Mouse (Mus musculus): ENCODE data around the gene Zfp931. TPM values are rescaled to one million over a fixed set of nuclear protein-coding genes. Genes with fewer than 3 reads are reported as not detected.
"Not testable (repeated sequence)": the region's sequence is repeated elsewhere in the genome, so short reads cannot be mapped to it uniquely, and the experiment has no call there.

Zfp931 gene
- 16.9 and 18.6 TPM in 2 replicates for polyA plus RNA-seq (2015; fragmentation: Nextera tagmentation; extraction: Ambion mirVana)

DNA sequence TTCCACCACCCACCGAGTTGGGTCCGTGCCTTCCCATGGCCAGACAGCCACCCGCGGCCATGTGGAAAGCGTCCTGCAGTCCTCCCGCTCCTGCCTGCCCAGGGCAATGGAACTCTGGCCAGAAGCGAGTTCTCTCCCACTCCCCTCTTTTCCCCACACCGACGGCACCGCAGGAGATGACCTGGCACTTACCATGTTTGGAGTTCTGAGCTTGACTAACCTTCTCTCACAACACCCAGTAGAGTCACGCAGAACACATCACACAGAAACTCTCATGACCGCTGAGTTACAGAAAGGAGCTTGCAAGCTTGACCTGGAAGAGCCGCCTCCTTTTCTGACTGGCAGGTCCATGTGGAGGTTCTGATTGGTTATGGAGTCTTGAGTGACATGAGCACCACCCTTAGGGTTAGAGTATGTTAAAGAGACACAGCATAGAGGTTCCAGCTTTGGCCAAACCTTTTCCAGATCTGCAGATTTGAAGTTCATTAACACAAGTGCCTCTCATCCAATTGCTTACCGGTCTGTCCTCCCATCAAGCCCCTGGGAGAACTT, at the start of gene Zfp931:
Zfp931 (minus strand) TSS at position 311 of the 552 bp plus-strand sequence.
- not testable (repeated sequence) for H3K36me3 ChIP-seq; H3K4me1 ChIP-seq; H3K27ac ChIP-seq; ATAC-seq (ENCODE audit: low FRiP score, low read depth); H3K9me3 ChIP-seq; H3K27me3 ChIP-seq
- WGBS = 2% methylated on average over 8 of the region's 14 CpGs
- Histone ChIP-seq H3K4me3 (peak within 1 kb of the TSS; percentile 49), H3K4me2 (replicated peaks) (peak within 1 kb of the TSS; percentile 61), H3K9ac (peak within 1 kb of the TSS; percentile 48; the same call in 1 of the 2 replicates)

DNA sequence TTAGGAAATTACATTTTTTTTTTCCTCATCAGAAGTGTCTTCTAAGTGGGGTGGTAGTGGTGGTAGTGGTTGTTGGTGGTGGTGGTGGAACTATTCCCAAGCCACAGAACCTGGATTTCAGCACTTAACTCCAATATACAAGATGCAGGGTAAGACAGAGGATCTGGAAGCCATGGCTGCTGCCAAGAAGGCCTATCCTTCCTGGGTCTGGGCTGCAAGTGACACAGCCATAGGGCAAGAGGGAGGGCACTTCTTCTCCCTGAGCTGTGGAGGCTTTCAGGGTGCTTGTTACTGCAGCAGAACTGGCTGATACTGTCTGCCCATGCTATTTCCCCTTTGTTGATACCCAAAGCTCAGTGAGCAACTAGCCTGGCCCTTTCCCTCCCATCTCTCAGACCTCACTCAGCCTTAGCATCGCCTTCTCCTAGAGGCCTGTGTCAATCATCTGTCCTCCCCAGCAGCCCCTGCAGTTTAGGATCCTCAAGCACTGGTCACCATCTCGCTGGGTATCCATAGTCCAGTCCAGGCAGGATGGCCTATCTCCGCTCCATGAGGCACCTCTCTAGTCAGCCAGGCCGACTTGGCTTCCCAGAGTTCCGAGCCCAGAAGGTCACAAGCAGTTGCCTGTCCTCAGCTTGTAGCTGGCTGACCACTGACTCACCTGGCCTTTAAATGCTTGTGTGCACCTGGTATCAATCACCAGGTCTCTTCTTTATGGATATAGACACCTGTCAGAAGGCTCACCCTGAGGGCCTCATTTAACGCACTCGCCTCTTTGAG, 48.0 kb upstream of the Zfp931 start:
- H3K27ac ChIP-seq = no peak overlapping the region
- whole genome bisulfite sequencing = 88% methylated on average over 7 of the region's 7 CpGs

DNA sequence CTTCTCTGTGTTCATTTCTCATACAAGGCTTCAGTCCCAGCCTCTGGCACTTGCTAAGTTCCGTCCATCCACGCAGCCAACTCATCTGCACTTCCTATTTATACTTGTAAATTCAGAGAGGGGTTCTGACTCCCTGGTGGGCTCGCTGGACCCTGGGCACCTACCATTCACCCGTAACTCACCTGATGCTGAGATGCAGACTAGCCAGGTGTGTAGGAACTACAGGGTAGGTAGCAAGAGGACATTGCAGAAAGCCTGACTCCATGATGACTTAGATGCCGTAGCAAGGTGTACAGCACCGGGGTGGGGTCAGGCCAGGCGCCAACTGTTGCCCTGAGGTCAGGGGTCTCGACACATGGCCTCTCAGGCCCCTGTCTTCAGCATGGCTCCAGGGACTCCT, 47.2 kb upstream of the Zfp931 start:
- no peak overlapping the region for H3K27ac ChIP-seq
- H3K4me3 ChIP-seq = no peak overlapping the region
- no peaks in the 10 kb centered on the region; the same call in 1 of the 2 replicates for H3K27me3 ChIP-seq
- no peak overlapping the region for H3K9ac ChIP-seq
- no peak for ATAC-seq (ENCODE audit: low FRiP score, low read depth)
- H3K36me3 ChIP-seq = no peaks in the 10 kb centered on the region
- WGBS = 83% methylated on average over 8 of the region's 8 CpGs
- peaks cover 14% of the 10 kb centered on the region for H3K4me1 ChIP-seq
- no peak overlapping the region for H3K4me2 ChIP-seq (replicated peaks)
- no peaks in the 10 kb centered on the region for H3K9me3 ChIP-seq

More for the DNA sequence above, 48.0 kb upstream of the Zfp931 start:
- Histone ChIP-seq H3K27me3 (no peaks in the 10 kb centered on the region), H3K36me3 (no peaks in the 10 kb centered on the region), H3K9ac (no peak overlapping the region), H3K9me3 (no peaks in the 10 kb centered on the region), H3K4me2 (replicated peaks) (no peak overlapping the region), H3K4me1 (peaks cover 14% of the 10 kb centered on the region), H3K4me3 (no peak overlapping the region)
- no peak for ATAC-seq (ENCODE audit: low FRiP score, low read depth)

DNA sequence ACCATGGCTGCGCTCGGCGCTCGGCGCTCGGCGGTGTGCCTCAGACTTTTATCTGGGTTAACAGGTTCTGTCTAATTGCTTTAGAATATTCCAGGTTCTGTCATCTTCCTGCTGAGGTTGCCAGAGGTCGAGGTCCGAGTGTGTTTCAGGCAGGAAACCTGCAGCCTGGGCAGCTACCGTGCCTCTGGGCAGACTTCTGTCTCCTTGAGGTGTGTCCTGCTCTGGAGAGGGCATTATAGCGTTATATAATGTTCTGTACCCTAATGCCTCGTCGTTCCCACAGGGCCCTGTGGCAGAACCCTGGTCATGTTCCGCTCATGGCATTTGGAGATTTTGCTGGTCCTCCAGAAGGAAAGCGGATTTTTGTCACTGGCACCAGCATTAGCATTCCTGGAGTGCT, 45.2 kb upstream of the Zfp931 start:
- WGBS = 70% methylated on average over 15 of the region's 15 CpGs
- no peak overlapping the region for H3K4me2 ChIP-seq (replicated peaks)
- H3K4me3 ChIP-seq = no peak overlapping the region
- peaks cover 18% of the 10 kb centered on the region for H3K27me3 ChIP-seq
- H3K9ac ChIP-seq = no peak overlapping the region
- H3K4me1 ChIP-seq = peaks cover 27% of the 10 kb centered on the region
- no peaks in the 10 kb centered on the region for H3K36me3 ChIP-seq
- no peaks in the 10 kb centered on the region for H3K9me3 ChIP-seq
- no peak overlapping the region for H3K27ac ChIP-seq
- ATAC-seq (ENCODE audit: low FRiP score, low read depth) = no peak

DNA sequence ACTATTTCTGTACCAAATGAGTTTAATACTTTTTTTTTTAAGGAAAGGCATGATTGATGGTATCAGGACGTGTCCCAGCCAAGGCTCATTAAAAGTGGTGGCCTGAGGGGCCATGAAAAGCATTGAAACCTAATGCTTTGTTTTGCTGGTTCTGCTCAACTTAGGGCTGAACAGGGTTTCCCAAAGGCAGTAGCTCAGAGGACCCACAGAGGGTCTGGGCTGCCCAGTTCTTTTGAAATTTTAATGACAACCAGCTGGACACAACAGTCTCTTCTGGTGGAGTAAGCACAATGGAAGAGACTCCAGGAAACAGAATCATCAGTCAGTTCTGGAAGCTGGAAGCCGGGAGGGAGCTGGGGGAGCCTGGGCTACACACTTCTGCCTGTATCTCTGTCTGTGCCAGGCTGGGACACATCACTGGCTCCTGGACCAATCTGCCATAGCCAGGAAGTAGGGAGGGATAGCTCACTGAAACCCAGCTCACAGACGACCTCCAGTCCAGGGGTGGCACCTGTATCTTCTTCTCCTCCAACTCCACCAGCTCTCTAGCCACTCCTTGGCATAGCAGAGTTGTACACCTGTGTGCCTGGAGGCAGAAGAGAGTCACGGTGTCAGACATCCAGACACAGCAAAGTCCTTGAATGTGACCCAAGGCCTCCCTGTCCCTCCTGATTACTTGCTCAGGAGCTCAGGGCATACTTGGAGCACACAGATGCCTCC, 43.8 kb upstream of the Zfp931 start:
- peaks cover 27% of the 10 kb centered on the region for H3K4me1 ChIP-seq
- H3K36me3 ChIP-seq = no peaks in the 10 kb centered on the region
- no peak for ATAC-seq (ENCODE audit: low FRiP score, low read depth)
- no peaks in the 10 kb centered on the region for H3K9me3 ChIP-seq
- H3K27me3 ChIP-seq = peaks cover 23% of the 10 kb centered on the region
- no peak overlapping the region for H3K27ac ChIP-seq
- H3K9ac ChIP-seq = no peak overlapping the region
- no peak overlapping the region for H3K4me2 ChIP-seq (replicated peaks)
- WGBS = 13% methylated on average over 4 of the region's 4 CpGs
- no peak overlapping the region for H3K4me3 ChIP-seq

DNA sequence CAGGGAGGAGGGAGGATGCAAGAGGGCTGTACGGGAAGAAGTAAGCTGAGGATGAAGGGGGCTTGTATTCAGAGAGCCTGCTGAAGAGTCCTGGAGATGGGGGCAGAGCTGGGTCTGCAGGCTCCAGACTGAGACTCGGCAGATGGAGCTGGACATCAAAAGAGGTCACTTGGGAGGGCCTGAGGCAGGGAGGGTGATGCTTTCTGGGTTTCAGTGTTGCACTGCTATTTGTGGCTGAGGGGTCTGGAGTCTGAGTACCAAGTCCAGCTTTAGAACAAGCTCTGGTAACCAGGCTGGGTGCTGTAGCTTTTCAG, 43.1 kb upstream of the Zfp931 start:
- no peak for ATAC-seq (ENCODE audit: low FRiP score, low read depth)
- H3K36me3 ChIP-seq = no peaks in the 10 kb centered on the region
- H3K4me3 ChIP-seq = no peak overlapping the region
- peaks cover 27% of the 10 kb centered on the region for H3K4me1 ChIP-seq
- no peak overlapping the region for H3K27ac ChIP-seq
- 20% methylated on average over 2 of the region's 2 CpGs for WGBS
- no peak overlapping the region for H3K9ac ChIP-seq
- no peaks in the 10 kb centered on the region for H3K9me3 ChIP-seq
- peaks cover 23% of the 10 kb centered on the region for H3K27me3 ChIP-seq
- H3K4me2 ChIP-seq (replicated peaks) = no peak overlapping the region

DNA sequence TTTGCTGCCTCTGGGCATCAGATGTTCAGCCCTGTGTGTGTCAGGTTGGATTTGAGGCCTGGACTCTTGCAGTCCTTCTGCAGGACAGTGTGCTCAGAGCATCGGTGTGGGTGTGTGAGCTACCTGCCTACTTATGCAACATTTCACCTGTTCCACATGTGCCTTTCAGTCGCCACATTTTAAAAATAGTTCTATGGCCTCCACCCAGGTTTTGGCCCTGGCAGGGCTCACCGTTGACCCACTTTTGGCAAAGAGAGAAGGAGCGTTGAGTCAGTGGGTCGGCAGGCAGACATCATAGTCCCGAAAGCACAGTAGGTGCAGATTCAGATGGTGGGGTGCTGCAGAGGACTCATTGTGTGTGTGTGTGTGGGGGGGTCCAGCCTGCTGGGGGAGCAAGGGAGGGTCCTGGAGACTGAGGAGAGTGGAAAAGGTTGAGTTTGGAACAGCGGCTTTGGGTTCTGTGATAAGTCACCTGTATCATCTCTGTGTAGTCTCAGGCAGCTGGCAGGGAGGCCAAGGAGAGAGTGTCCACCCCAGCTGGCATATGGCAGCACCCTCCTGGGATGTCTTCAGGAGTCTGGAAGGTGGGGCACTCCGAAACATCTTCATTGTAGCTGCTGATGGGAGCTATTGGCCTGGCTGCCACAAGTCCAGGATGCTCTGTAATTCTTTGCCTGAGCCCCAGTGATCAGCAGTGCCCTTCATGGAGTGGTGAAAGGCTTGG, 42.5 kb upstream of the Zfp931 start:
- Histone ChIP-seq H3K27me3 (peaks cover 23% of the 10 kb centered on the region), H3K4me3 (no peak overlapping the region), H3K9me3 (no peaks in the 10 kb centered on the region), H3K27ac (no peak overlapping the region), H3K4me2 (replicated peaks) (no peak overlapping the region), H3K36me3 (no peaks in the 10 kb centered on the region), H3K9ac (no peak overlapping the region), H3K4me1 (peaks cover 27% of the 10 kb centered on the region)
- WGBS = 90% methylated on average over 8 of the region's 8 CpGs
- no peak for ATAC-seq (ENCODE audit: low FRiP score, low read depth)

DNA sequence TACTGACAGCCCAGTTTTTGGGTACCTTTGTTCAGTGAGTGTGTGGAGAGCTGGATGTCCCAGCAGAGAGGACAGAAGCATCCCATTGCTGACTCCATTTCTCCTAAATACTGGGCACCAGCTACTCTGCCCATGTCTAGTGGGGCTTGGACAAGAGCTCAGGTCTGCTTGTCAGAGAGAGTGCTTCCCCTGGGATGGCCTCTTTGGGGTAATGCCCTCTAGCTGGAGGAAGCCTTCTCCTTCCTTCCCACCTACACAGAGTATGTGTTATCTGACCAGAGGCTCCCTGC, 42.0 kb upstream of the Zfp931 start:
- no peak overlapping the region for H3K4me2 ChIP-seq (replicated peaks)
- H3K9ac ChIP-seq = no peak overlapping the region
- no peaks in the 10 kb centered on the region for H3K36me3 ChIP-seq
- ATAC-seq (ENCODE audit: low FRiP score, low read depth) = no peak
- H3K27me3 ChIP-seq = peaks cover 23% of the 10 kb centered on the region
- H3K4me3 ChIP-seq = no peak overlapping the region
- no peaks in the 10 kb centered on the region for H3K9me3 ChIP-seq
- peaks cover 27% of the 10 kb centered on the region for H3K4me1 ChIP-seq
- H3K27ac ChIP-seq = no peak overlapping the region

DNA sequence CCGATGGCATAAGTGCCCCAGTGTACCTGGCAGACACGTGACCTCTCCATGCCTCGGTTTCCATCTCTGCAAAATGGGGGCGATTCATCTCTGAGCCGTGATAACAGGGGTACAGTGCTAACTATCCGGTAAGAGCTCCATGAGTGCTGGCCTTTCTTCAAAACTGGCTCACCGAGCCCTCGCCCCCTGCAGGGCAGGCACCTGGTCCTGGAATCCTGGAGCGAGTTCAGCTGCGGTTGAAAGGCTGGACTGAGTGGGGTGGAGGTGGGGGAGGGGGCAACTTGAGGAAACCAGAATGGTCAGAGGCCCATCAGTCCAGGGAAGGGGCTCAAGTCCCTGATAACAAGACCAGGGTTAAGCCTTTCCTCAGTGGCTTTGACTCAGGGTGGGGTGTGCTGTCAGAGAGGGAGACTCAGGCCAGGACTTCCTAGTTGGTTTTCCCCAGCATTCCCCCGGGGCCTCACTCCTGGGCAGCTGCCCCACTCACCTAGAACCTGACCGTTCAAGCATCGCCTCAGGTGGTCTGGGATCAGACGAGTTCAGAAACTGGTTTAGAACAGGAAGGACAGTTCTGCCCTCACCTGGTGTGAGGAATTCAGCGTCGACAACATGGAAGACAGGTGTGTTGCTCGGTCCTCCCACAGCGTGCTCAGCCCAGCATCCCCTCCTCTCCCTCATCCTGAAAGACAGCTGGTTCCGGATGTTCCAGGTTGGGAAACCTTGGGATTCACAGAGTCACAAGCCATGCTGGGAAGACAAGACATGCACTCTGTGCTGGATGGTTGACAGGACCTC, 41.5 kb upstream of the Zfp931 start:
- ATAC-seq (ENCODE audit: low FRiP score, low read depth) = no peak
- Histone ChIP-seq H3K36me3 (no peaks in the 10 kb centered on the region), H3K9me3 (no peaks in the 10 kb centered on the region), H3K4me1 (peaks cover 27% of the 10 kb centered on the region), H3K27me3 (peaks cover 23% of the 10 kb centered on the region), H3K4me2 (replicated peaks) (peak overlapping the region; percentile 97), H3K4me3 (peak overlapping the region; percentile 49), H3K9ac (peak overlapping the region; percentile 62), H3K27ac (no peak overlapping the region)
- 20% methylated on average over 19 of the region's 19 CpGs for WGBS

DNA sequence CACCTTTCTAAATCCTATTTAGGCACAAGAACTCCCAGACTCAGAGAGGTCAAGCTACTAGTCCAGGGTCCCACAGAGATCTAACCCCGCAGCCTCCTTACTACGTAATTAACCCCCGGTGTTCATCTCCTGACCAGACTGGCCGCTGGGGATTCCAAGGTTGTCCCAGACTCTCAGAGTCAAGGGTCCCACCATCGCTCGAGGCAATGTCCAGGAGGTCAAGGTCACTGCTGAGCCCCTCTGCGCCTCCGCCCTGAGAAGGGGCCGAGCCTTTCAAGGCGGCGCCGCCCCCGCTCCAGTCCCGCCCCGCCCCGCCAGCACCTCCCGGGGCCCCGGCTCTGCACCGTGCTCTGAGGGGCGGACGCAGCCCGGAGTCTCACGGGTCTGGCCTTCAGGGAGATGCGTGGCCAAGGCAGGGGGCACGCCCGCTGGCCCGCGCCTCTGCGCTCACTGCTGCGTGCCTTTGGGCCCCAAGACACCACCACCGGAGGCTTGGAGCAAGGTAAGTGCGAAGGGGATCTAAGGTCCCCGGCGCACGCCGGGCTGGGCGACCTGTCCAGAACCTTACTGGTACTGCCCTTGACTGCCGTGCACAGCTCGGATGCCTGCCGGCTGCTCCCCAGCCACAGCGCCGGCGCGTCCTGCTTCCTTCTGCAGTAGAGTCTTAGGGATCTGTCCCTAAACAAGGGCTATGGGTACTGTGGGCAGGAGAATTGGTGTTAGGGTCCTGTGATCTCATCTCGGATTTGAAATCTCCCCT, 40.7 kb upstream of the Zfp931 start, which contains the start of gene Phactr3:
Phactr3 (plus strand) TSS at position 175 of the 760 bp plus-strand sequence.
- WGBS = under 1% methylated on average over 44 of the region's 45 CpGs
- peak within 1 kb of the TSS; percentile 97 for H3K4me2 ChIP-seq (replicated peaks)
- H3K4me3 ChIP-seq = peak within 1 kb of the TSS; percentile 49
- no peak within 1 kb of the TSS for H3K27ac ChIP-seq
- peak within 1 kb of the TSS; percentile 62 for H3K9ac ChIP-seq
- H3K36me3 ChIP-seq = no peaks in the 10 kb centered on the region
- no peak for ATAC-seq (ENCODE audit: low FRiP score, low read depth)
- no peaks in the 10 kb centered on the region for H3K9me3 ChIP-seq
- H3K27me3 ChIP-seq = peaks cover 23% of the 10 kb centered on the region
- H3K4me1 ChIP-seq = peaks cover 27% of the 10 kb centered on the region

DNA sequence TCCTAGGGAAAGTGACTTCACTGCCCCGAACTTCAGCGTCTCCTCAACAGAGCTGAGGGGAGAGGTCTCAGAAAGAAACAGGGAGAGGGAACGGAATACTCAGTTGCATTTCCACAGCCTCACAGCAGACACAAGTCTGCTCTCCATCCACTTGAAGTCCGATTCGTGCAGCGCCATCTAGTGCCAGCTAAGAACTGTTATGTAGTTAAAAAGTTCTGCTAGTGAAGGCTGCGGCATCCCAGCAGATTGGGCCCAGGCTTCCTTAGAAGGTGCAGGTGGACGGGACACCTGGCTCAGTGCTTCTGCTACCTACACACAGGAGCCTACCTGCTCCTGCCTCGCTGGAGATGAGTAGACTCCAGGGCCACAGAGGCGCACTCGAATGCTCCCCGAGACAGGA, 39.7 kb upstream of the Zfp931 start:
- ATAC-seq (ENCODE audit: low FRiP score, low read depth) = peak; percentile 37; the same call in 1 of the 2 replicates
- no peak overlapping the region for H3K27ac ChIP-seq

More for the DNA sequence above, 39.7 kb upstream of the Zfp931 start:
- H3K4me2 ChIP-seq (replicated peaks) = no peak overlapping the region
- H3K36me3 ChIP-seq = no peaks in the 10 kb centered on the region
- peaks cover 23% of the 10 kb centered on the region for H3K27me3 ChIP-seq
- peaks cover 27% of the 10 kb centered on the region for H3K4me1 ChIP-seq
- WGBS = 20% methylated on average over 12 of the region's 12 CpGs
- no peak overlapping the region for H3K9ac ChIP-seq
- H3K9me3 ChIP-seq = no peaks in the 10 kb centered on the region
- H3K4me3 ChIP-seq = no peak overlapping the region

All from limb, embryonic 13.5 days (tissue).